Mouse (Mus musculus) CH12.LX (cell line): ENCODE measurements around the gene Tmem178b. TPM values are rescaled to one million over a fixed set of nuclear protein-coding genes. Genes with fewer than 3 reads are reported as not detected.

Source experiments
- DNase-seq: peaks from one replicate; pipeline ENCODE4 v3.0.0-alpha.2; 2013; ENCODE audit errors: extremely low read depth
- H3K27ac ChIP-seq: 2 replicates; pipeline ENCODE4 v1.5.1; 2012; ENCODE audit warnings: low read depth, mild to moderate bottlenecking, control low read depth, moderate library complexity; ENCODE audit not compliant: insufficient read depth
- H3K27me3 ChIP-seq: replicated peaks from 2 replicates; pipeline ENCODE3; 2012; ENCODE audit warnings: inconsistent platforms
- H3K36me3 ChIP-seq, 2 experiments: replicated peaks in 1 of 2; 2 replicates each; pipeline versions ENCODE3 to v1.6.1; 2012; ENCODE audit warnings: inconsistent platforms in 1 of 2, low read length in 1 of 2, mild to moderate bottlenecking in 1 of 2, mixed read lengths in 1 of 2, moderate library complexity in 1 of 2; ENCODE audit not compliant: control insufficient read depth in 1 of 2, insufficient read depth in 1 of 2
- H3K4me1 ChIP-seq, 2 experiments: 2 replicates each; pipeline ENCODE4 v1.6.1; 2012; ENCODE audit warnings: inconsistent platforms in 1 of 2, moderate library complexity in 1 of 2; ENCODE audit not compliant: insufficient read depth in 2 of 2, control insufficient read depth in 1 of 2
- H3K4me2 ChIP-seq: 2 replicates; pipeline ENCODE4 v1.6.1; 2012; ENCODE audit warnings: low read depth, mild to moderate bottlenecking, control low read depth; ENCODE audit not compliant: poor library complexity, insufficient read depth, severe bottlenecking
- H3K4me3 ChIP-seq, 3 experiments: fragments of 150-350 bp in 1 of 3; sonication (generic) in 1 of 3; replicated peaks in 1 of 3; 2 replicates each; pipeline versions ENCODE3 to v1.5.1; 2011 to 2012; ENCODE audit warnings: low read depth in 2 of 3, low read length in 2 of 3, mild to moderate bottlenecking in 2 of 3, moderate library complexity in 2 of 3, control low read depth in 1 of 3, improper control_type of control experiment in 1 of 3, inconsistent platforms in 1 of 3, mixed read lengths in 1 of 3; ENCODE audit not compliant: poor library complexity in 1 of 3
- H3K79me2 ChIP-seq: replicated peaks from 2 replicates; pipeline ENCODE4 v1.6.1; 2012; ENCODE audit warnings: mild to moderate bottlenecking, moderate library complexity; ENCODE audit not compliant: control insufficient read depth, poor library complexity, insufficient read depth, severe bottlenecking; ENCODE audit errors: extremely low read depth
- H3K9ac ChIP-seq: 2 replicates; pipeline ENCODE4 v1.6.1; 2012; ENCODE audit warnings: low read depth, mild to moderate bottlenecking, control low read depth, moderate library complexity; ENCODE audit not compliant: insufficient read depth
- H3K9me3 ChIP-seq: replicated peaks from 2 replicates; pipeline ENCODE3; 2012; ENCODE audit warnings: low read length, inconsistent platforms, mixed read lengths
- CHD1 ChIP-seq: IDR thresholded peaks from 2 replicates; pipeline ENCODE4 v1.6.1; 2012; ENCODE audit warnings: low read depth, low read length, improper control_type of control experiment, inconsistent platforms
- CHD2 ChIP-seq: IDR thresholded peaks from 2 replicates; pipeline ENCODE4 v1.6.1; 2011; ENCODE audit warnings: low read length, improper control_type of control experiment
- ELF1 ChIP-seq: IDR thresholded peaks from 2 replicates; pipeline ENCODE4 v1.6.1; 2014; ENCODE audit warnings: low read depth, mild to moderate bottlenecking, inconsistent platforms, low read length, improper control_type of control experiment
- EP300 ChIP-seq: IDR thresholded peaks from 2 replicates; pipeline ENCODE4 v1.6.1; 2011; ENCODE audit warnings: low read length, improper control_type of control experiment
- ETS1 ChIP-seq: conservative IDR thresholded peaks from 2 replicates; pipeline ENCODE4 v1.6.1; 2012; ENCODE audit warnings: low read depth, mild to moderate bottlenecking, inconsistent platforms, low read length, improper control_type of control experiment, moderate library complexity
- GABPA ChIP-seq: IDR thresholded peaks from 2 replicates; pipeline ENCODE4 v1.6.1; 2012; ENCODE audit warnings: low read depth, low read length, improper control_type of control experiment, inconsistent platforms; ENCODE audit not compliant: insufficient replicate concordance
- HCFC1 ChIP-seq: IDR thresholded peaks from 2 replicates; pipeline ENCODE4 v1.6.1; 2012; ENCODE audit warnings: low read depth, mild to moderate bottlenecking, inconsistent platforms, low read length, improper control_type of control experiment
- IRF4 ChIP-seq: IDR thresholded peaks from 2 replicates; pipeline ENCODE4 v1.6.1; 2014; ENCODE audit warnings: low read depth, mild to moderate bottlenecking, inconsistent platforms, low read length, improper control_type of control experiment
- KAT2A ChIP-seq: IDR thresholded peaks from 2 replicates; pipeline ENCODE4 v1.6.1; 2012; ENCODE audit warnings: low read length, improper control_type of control experiment, inconsistent platforms; ENCODE audit not compliant: insufficient replicate concordance
- MAFK ChIP-seq: IDR thresholded peaks from 2 replicates; pipeline ENCODE4 v1.6.1; 2011; ENCODE audit warnings: low read length, improper control_type of control experiment; ENCODE audit not compliant: insufficient replicate concordance
- MAZ ChIP-seq: IDR thresholded peaks from 2 replicates; pipeline ENCODE4 v1.6.1; 2012; ENCODE audit warnings: low read depth, mild to moderate bottlenecking, inconsistent platforms, low read length, improper control_type of control experiment, moderate library complexity
- MEF2A ChIP-seq: IDR thresholded peaks from 2 replicates; pipeline ENCODE4 v1.6.1; 2014; ENCODE audit warnings: low read depth, mild to moderate bottlenecking, inconsistent platforms, low read length, improper control_type of control experiment, borderline replicate concordance
- MYC ChIP-seq: IDR thresholded peaks from 2 replicates; pipeline ENCODE4 v1.6.1; 2011; ENCODE audit warnings: low read depth, mild to moderate bottlenecking, improper control_type of control experiment, low read length
- NELFE ChIP-seq: IDR thresholded peaks from 2 replicates; pipeline ENCODE4 v1.6.1; 2011; ENCODE audit warnings: low read depth, low read length, improper control_type of control experiment
- NRF1 ChIP-seq: IDR thresholded peaks from 2 replicates; pipeline ENCODE4 v1.6.1; 2014; ENCODE audit warnings: low read depth, mild to moderate bottlenecking, inconsistent platforms, low read length, improper control_type of control experiment, moderate library complexity
- POLR2A ChIP-seq: IDR thresholded peaks from 2 replicates; pipeline ENCODE4 v1.6.1; 2011; ENCODE audit warnings: low read depth, mild to moderate bottlenecking, improper control_type of control experiment, low read length
- RAD21 ChIP-seq: IDR thresholded peaks from 2 replicates; pipeline ENCODE4 v1.6.1; 2011; ENCODE audit warnings: low read depth, mild to moderate bottlenecking, low read length, improper control_type of control experiment, moderate library complexity
- TBP ChIP-seq: conservative IDR thresholded peaks from 2 replicates; pipeline ENCODE4 v1.6.1; 2011; ENCODE audit warnings: low read depth, low read length, improper control_type of control experiment
- USF2 ChIP-seq: conservative IDR thresholded peaks from 2 replicates; pipeline ENCODE4 v1.6.1; 2011; ENCODE audit warnings: low read depth, low read length, improper control_type of control experiment
- ZKSCAN1 ChIP-seq: IDR thresholded peaks from 2 replicates; pipeline ENCODE4 v1.6.1; 2012; ENCODE audit warnings: low read depth, inconsistent platforms, low read length, improper control_type of control experiment, borderline replicate concordance
- ZMIZ1 ChIP-seq: IDR thresholded peaks from 2 replicates; pipeline ENCODE4 v1.6.1; 2012; ENCODE audit warnings: low read depth, mild to moderate bottlenecking, inconsistent platforms, low read length, improper control_type of control experiment
- dilution Hi-C: fragments of 300-500 bp; cut with MboI; formaldehyde crosslinking; loops from 2 replicates; pipeline ENCODE4 v1.14.3; 2020; ENCODE audit warnings: low sequenced_read_pairs; ENCODE audit not compliant: extremely low pct_unique_long_range_greater_than_20kb, extremely low pct_ligation_motif_present
- in situ Hi-C: fragments of 300-500 bp; cut with MboI; formaldehyde crosslinking; loops from 3 replicates; pipeline ENCODE4 v1.14.3; 2019; ENCODE audit warnings: low sequenced_read_pairs, low pct_ligation_motif_present, low pct_unique_long_range_greater_than_20kb, mixed read lengths
- polyA plus RNA-seq: library from polyadenylated mRNA; unstranded; fragments of >175 nt; gene quantifications from 2 replicates; pipeline ENCODE4 v1.2.1, GENCODE M21; 2012; ENCODE audit warnings: low read depth; ENCODE audit not compliant: insufficient read length
- total RNA-seq, 2 experiments: library from RNA; depleted of rRNA; stranded (reverse); fragments of 300-350 nt in 1 of 2; fragments of >200 nt in 1 of 2; gene quantifications; 2 replicates each; pipeline ENCODE4 v1.2.3; 2012 to 2014

The Tmem178b gene
- total and polyA plus RNA-seq, 3 experiments = not detected

GRCm38 (mm10) chr6:40225585-40226280 is 352.7 kb downstream of the Tmem178b start:
- H3K4me3 ChIP-seq = no peak overlapping the region
- peaks cover 3% of the 10 kb centered on the region for H3K9me3 ChIP-seq
- no peak overlapping the region for H3K27ac ChIP-seq
- in situ Hi-C loops (loop anchor here (25.0 kb wide), 1 partner anchor 162 kb away; no protein-coding TSS in a partner anchor), dilution Hi-C loops (no loop called here)
- H3K4me2 ChIP-seq = no peak overlapping the region
- TF ChIP-seq POLR2A (no peak), KAT2A (no peak), HCFC1 (no peak), ZKSCAN1 (no peak), EP300 (no peak), ETS1 (no peak), RAD21 (no peak), NELFE (no peak), CHD2 (no peak), USF2 (no peak)
- no peaks in the 10 kb centered on the region for H3K79me2 ChIP-seq
- H3K4me1 ChIP-seq = no peaks in the 10 kb centered on the region
- no peak overlapping the region for H3K9ac ChIP-seq
- no peaks in the 10 kb centered on the region for H3K27me3 ChIP-seq
- no peaks in the 10 kb centered on the region for H3K36me3 ChIP-seq
- DNase-seq = no peak

GRCm38 (mm10) chr6:40228981-40229380 is 355.9 kb downstream of the Tmem178b start:
- no peak overlapping the region for H3K4me2 ChIP-seq
- DNase-seq = no peak
- H3K27me3 ChIP-seq = no peaks in the 10 kb centered on the region
- H3K4me1 ChIP-seq = no peaks in the 10 kb centered on the region
- dilution Hi-C loops (no loop called here), in situ Hi-C loops (loop anchor here (25.0 kb wide), 1 partner anchor 158 kb away; no protein-coding TSS in a partner anchor)
- H3K36me3 ChIP-seq = no peaks in the 10 kb centered on the region
- no peak overlapping the region for H3K4me3 ChIP-seq
- no peak overlapping the region for H3K9ac ChIP-seq
- H3K9me3 ChIP-seq = no peaks in the 10 kb centered on the region
- H3K79me2 ChIP-seq = no peaks in the 10 kb centered on the region
- TF ChIP-seq MYC = no peak
- no peak for TF ChIP-seq MAFK
- no peak for TF ChIP-seq MAZ
- TF ChIP-seq RAD21 = no peak
- H3K27ac ChIP-seq = no peak overlapping the region

GRCm38 (mm10) chr6:40229985-40230384 is 356.9 kb downstream of the Tmem178b start:
- no peaks in the 10 kb centered on the region for H3K36me3 ChIP-seq
- in situ Hi-C loops = loop anchor here (10.0 to 25.0 kb wide), 2 partner anchors 75 to 157 kb away; no protein-coding TSS in a partner anchor
- no peak overlapping the region for H3K9ac ChIP-seq
- no peak overlapping the region for H3K27ac ChIP-seq
- no peak overlapping the region for H3K4me2 ChIP-seq
- TF ChIP-seq RAD21 (no peak), EP300 (no peak), CHD1 (no peak), ELF1 (no peak), GABPA (no peak), MYC (no peak), ZMIZ1 (no peak), NRF1 (no peak), CHD2 (no peak), MEF2A (no peak), IRF4 (no peak), TBP (no peak)
- no peaks in the 10 kb centered on the region for H3K4me1 ChIP-seq
- no peaks in the 10 kb centered on the region for H3K79me2 ChIP-seq
- no peak for DNase-seq
- no peak overlapping the region for H3K4me3 ChIP-seq
- no peaks in the 10 kb centered on the region for H3K9me3 ChIP-seq
- H3K27me3 ChIP-seq = no peaks in the 10 kb centered on the region
- dilution Hi-C loops = no loop called here
